Mouse (Mus musculus) left cerebral cortex, postnatal 4 days (tissue): Measurements from ENCODE around the gene Fbxo21. TPM values are rescaled to one million over a fixed set of nuclear protein-coding genes. Genes with fewer than 3 reads are reported as not detected.
A peak's percentile ranks its signal among the peaks of the same experiment; 100 is the strongest.

Experiments used
- DNase-seq: peaks from one replicate; pipeline ENCODE4 v3.0.0-alpha.2; 2022
- intact Hi-C: fragments of 180-260 bp; cut with DNase I; formaldehyde crosslinking; loops from one replicate; pipeline ENCODE4 v1.15.1; 2025
- total RNA-seq, 2 experiments: library from RNA; stranded (reverse); gene quantifications; 2 replicates each; pipeline ENCODE4 v1.2.3; 2021

Gene Fbxo21
- total RNA-seq, 2 experiments from 2014 or later, result 146 to 169 TPM

GRCm38 (mm10) chr5:118039241-118039668, 62.7 kb downstream of the Fbxo21 start:
- intact Hi-C loops, result no loop called here
- no peak for DNase-seq

- peak; percentile 84 for DNase-seq
- intact Hi-C loops, result no loop called here
These were observed 66.1 kb downstream of the Fbxo21 start for GRCm38 (mm10) chr5:118042599-118042998.

- DNase-seq, result no peak
- intact Hi-C loops, result no loop called here
These were observed 67.2 kb downstream of the Fbxo21 start for GRCm38 (mm10) chr5:118043761-118044160.

- intact Hi-C loops, result no loop called here
- DNase-seq, result peak; percentile 82
These were observed 68.4 kb downstream of the Fbxo21 start for GRCm38 (mm10) chr5:118044907-118045306.

- no peak for DNase-seq
- intact Hi-C loops, result no loop called here
These were observed 68.9 kb downstream of the Fbxo21 start for GRCm38 (mm10) chr5:118045385-118045784.

- no peak for DNase-seq
- intact Hi-C loops, result no loop called here
These were observed 70.7 kb downstream of the Fbxo21 start for GRCm38 (mm10) chr5:118047091-118047757.

- intact Hi-C loops, result no loop called here
- no peak for DNase-seq
These were observed 71.9 kb downstream of the Fbxo21 start for GRCm38 (mm10) chr5:118048412-118048811.

- no peak for DNase-seq
- intact Hi-C loops, result no loop called here
These were observed 72.4 kb downstream of the Fbxo21 start for GRCm38 (mm10) chr5:118048928-118049327.

- no peak for DNase-seq
- intact Hi-C loops, result no loop called here
These were observed 74.2 kb downstream of the Fbxo21 start for GRCm38 (mm10) chr5:118050743-118051142.

- intact Hi-C loops, result no loop called here
- DNase-seq, result no peak
These were observed 75.6 kb downstream of the Fbxo21 start for GRCm38 (mm10) chr5:118051981-118052662.

- intact Hi-C loops, result no loop called here
- no peak for DNase-seq
These were observed 76.7 kb downstream of the Fbxo21 start for GRCm38 (mm10) chr5:118053205-118053604.

GRCm38 (mm10) chr5:118057508-118058111, 81.1 kb downstream of the Fbxo21 start:
- no peak for DNase-seq
- intact Hi-C loops, result no loop called here

- intact Hi-C loops, result no loop called here
- no peak for DNase-seq
These were observed 82.3 kb downstream of the Fbxo21 start for GRCm38 (mm10) chr5:118058858-118059257.

GRCm38 (mm10) chr5:118059646-118060045, 83.1 kb downstream of the Fbxo21 start:
- intact Hi-C loops, result loop anchor here (10.0 kb wide), 1 partner anchor 555 kb away; no protein-coding TSS in a partner anchor
- no peak for DNase-seq

Other genes starting within 250 kb of the Fbxo21 start
- gene Nos1, start 195.7 kb upstream of the Fbxo21 start, total RNA-seq, result 10 to 100 TPM; 36.0 to 42.2 TPM
- 1 to 10 TPM; 3.7 to 5.4 TPM for gene Tesc, start 51.0 kb downstream of the Fbxo21 start, total RNA-seq
- 10 to 100 TPM; 45.6 to 45.8 TPM for gene Fbxw8, start 178.7 kb downstream of the Fbxo21 start, total RNA-seq
- 10 to 100 TPM; 15.8 to 20.7 TPM for gene Hrk, start 187.9 kb downstream of the Fbxo21 start, total RNA-seq